Mouse (Mus musculus): ENCODE measurements around the gene 1700069L16Rik. TPM values are rescaled to one million over a fixed set of nuclear protein-coding genes. Genes with fewer than 3 reads are reported as not detected.
A peak's percentile ranks its signal among the peaks of the same experiment; 100 is the strongest.

The 1700069L16Rik gene
- total RNA-seq, 2 experiments from 2014 or later, result not detected

DNA sequence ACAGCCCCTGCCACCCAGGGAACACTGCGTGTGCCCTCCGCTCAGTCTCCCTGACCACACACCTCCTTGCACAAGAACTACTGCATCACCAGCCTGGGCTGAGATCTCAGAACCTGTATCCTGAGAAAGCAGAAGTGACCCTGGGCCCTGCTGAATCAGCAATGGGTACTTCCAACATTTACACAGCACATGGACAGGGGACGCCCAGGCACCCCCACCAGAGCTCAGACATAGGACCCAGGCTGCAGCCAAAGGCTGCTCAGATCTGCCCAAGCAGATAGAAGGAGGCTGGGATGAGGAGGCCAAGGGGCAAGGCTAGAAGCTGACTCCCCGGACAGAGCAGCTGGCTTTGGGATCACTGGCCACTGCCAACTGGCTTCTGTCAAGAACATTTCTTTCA lies 80.1 kb downstream of the 1700069L16Rik start:
- peak; percentile 58 for DNase-seq (ENCODE audit: low spot score)

DNA sequence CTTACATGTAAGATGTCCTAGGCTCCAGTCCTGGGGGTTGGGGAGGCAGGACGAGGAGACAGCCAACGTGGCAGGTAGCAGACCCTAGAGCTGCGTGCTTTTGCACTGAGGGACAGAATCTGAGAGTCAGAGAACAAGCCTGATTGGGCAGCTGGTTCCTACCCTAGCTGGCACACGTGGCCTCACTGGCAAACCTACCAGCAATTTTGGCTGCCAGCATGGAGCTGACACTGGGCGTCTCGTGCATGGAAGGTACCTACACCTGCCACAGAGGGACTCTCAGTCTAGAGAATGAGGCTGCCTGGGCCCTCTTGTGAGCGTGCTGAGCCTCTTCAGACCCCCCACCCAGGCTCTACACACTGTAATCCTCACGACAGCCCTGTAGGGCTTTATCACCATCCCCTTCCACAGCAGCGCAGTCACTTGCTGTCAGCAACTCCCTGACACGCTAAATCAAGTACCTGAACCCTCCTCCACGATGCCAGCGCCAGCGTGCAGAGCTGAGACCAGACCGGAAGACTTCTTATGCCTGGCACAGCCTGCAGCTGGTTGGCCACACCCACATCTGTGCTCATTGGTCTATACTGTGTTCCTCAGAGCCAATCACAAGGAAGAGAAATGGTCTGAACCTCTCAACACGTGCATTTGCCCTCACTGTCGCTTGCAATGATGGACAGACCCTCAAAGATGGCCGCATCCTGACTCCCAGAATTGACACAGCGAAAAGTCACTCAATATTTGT lies 81.3 kb downstream of the 1700069L16Rik start:
- no peak for DNase-seq (ENCODE audit: low spot score)

Other genes starting within 250 kb of the 1700069L16Rik start
- gene Wscd2, start 234.4 kb downstream of the 1700069L16Rik start, total RNA-seq (2021), result under 1 TPM; 0.16 to 0.26 TPM
- gene Cmklr1, start 74.3 kb downstream of the 1700069L16Rik start, total RNA-seq (2021), result 10 to 100 TPM; 12.4 to 14.9 TPM
- 1 to 10 TPM; 8.8 to 8.9 TPM for gene Ficd, start 11.0 kb upstream of the 1700069L16Rik start, total RNA-seq (2021)
- gene Sart3, start 47.7 kb upstream of the 1700069L16Rik start, total RNA-seq (2021), result 1 to 10 TPM; 6.8 to 8.3 TPM
- gene Iscu, start 48.0 kb upstream of the 1700069L16Rik start, total RNA-seq (2021), result 100 to 1,000 TPM; 159 to 182 TPM
- gene Tmem119, start 75.7 kb upstream of the 1700069L16Rik start, total RNA-seq (2021), result 1 to 10 TPM in 1 of 2 experiments, under 1 TPM in 1; 0.93 to 1.1 TPM
- gene Selplg, start 107.9 kb upstream of the 1700069L16Rik start, total RNA-seq (2021), result under 1 TPM; 0.85 to 0.87 TPM
- gene Coro1c, start 184.0 kb upstream of the 1700069L16Rik start, total RNA-seq (2021), result 10 to 100 TPM in 1 of 2 experiments, 1 to 10 TPM in 1; 8.9 to 12.7 TPM